In genomic region chr11:58215049-58215430, GRCm38 (mm10) we compare ENCODE assay signal across 10 mouse cellular contexts. TPM values are rescaled to one million over a fixed set of nuclear protein-coding genes. Genes with fewer than 3 reads are reported as not detected.
DNase-seq lines count a peak whose midpoint lies in the region; ATAC-seq and TF ChIP-seq lines count a peak whose summit lies in the region.
"Not testable (repeated sequence)": the region's sequence is repeated elsewhere in the genome, so short reads cannot be mapped to it uniquely, and the experiment has no call there.
"Had no signal": no experiment of that assay in that cellular context is flagged by ENCODE, and none has a peak within 500 bp of the region (broad histone marks: within the 10 kb centered on the region; RNA-seq: fewer than 3 reads in every experiment).

No protein-coding gene starts in this region.

- H3K4me3 ChIP-seq in CH12.LX (replicated peaks in 1 of 3; ENCODE audit: low read depth in 2 of 3, low read length in 2 of 3, poor library complexity in 1 of 3) (peak overlapping the region; percentile 51 to 69 (median 56)), macrophage (ENCODE audit: inconsistent target) (peak overlapping the region; percentile 70)
- H3K4me3 ChIP-seq in embryonic facial prominence, embryonic 14.5 days (ENCODE audit: low read depth, low read length), result peak overlapping the region; percentile 42; the same call in 1 of the 2 replicates
- H3K4me3 ChIP-seq in heart, embryonic 12.5 days, result peak overlapping the region; percentile 64
- peak overlapping the region; percentile 29; the same call in 1 of the 2 replicates for H3K4me3 ChIP-seq in hindbrain, postnatal 0 days (ENCODE audit: low read length)
- H3K4me3 ChIP-seq in liver, embryonic 13.5 days (replicated peaks), result peak overlapping the region; percentile 75
- peak overlapping the region; percentile 81 for H3K4me3 ChIP-seq in small intestine, adult 2 months (ENCODE audit: low read depth, low read length)

- WGBS in embryonic facial prominence, embryonic 14.5 days, result 14% methylated on average over 3 of the region's 3 CpGs
- WGBS in heart, embryonic 12.5 days, result 16% methylated on average over 2 of the region's 3 CpGs
- 33% methylated on average over 2 of the region's 3 CpGs for WGBS in hindbrain, postnatal 0 days
- whole genome bisulfite sequencing in liver, embryonic 13.5 days (ENCODE audit: insufficient replicate concordance), result 7% methylated on average over 2 of the region's 3 CpGs
- WGBS in macrophage (ENCODE audit: missing documents), result 0% methylated on average over 1 of the region's 3 CpGs
- 2% methylated on average over 2 of the region's 3 CpGs for WGBS in small intestine, adult 2 months

- H3K4me1 ChIP-seq in CH12.LX (ENCODE audit: control insufficient read depth in 1 of 2, insufficient read depth in 2 of 2), result peaks cover 27 to 66% of the 10 kb centered on the region in 2 experiments
- H3K4me1 ChIP-seq in embryonic facial prominence, embryonic 14.5 days (ENCODE audit: control insufficient read depth, insufficient read depth, low read length); hindbrain, postnatal 0 days (ENCODE audit: insufficient read depth, low read length): not testable (repeated sequence)
- H3K4me1 ChIP-seq in heart, embryonic 12.5 days (replicated peaks), result peaks cover 18% of the 10 kb centered on the region
- peaks cover 79% of the 10 kb centered on the region for H3K4me1 ChIP-seq in liver, embryonic 13.5 days (replicated peaks)
- peaks cover 21% of the 10 kb centered on the region for H3K4me1 ChIP-seq in small intestine, adult 2 months (ENCODE audit: control insufficient read depth, insufficient read depth, insufficient read length, low read length)

- peaks cover 13 to 23% of the 10 kb centered on the region in 2 experiments for H3K36me3 ChIP-seq in CH12.LX (replicated peaks in 1 of 2; ENCODE audit: control insufficient read depth in 1 of 2, insufficient read depth in 1 of 2, low read length in 1 of 2)
- H3K36me3 ChIP-seq in embryonic facial prominence, embryonic 14.5 days (ENCODE audit: control insufficient read depth, insufficient read depth, low read length); heart, embryonic 12.5 days; hindbrain, postnatal 0 days (ENCODE audit: insufficient read depth, low read length); liver, embryonic 13.5 days: not testable (repeated sequence)
- H3K36me3 ChIP-seq in macrophage (ENCODE audit: inconsistent target), result peaks cover 26% of the 10 kb centered on the region
- H3K36me3 ChIP-seq in small intestine, adult 2 months (ENCODE audit: control insufficient read depth, insufficient read depth, low read length), result peaks cover 14% of the 10 kb centered on the region

- H3K27me3 ChIP-seq in CH12.LX (replicated peaks); embryonic facial prominence, embryonic 14.5 days (replicated peaks; ENCODE audit: control insufficient read depth, insufficient read depth, low read length); heart, embryonic 12.5 days (replicated peaks); hindbrain, postnatal 0 days (ENCODE audit: insufficient read depth, low read length); liver, embryonic 13.5 days; small intestine, adult 2 months (ENCODE audit: control insufficient read depth, insufficient read depth, low read length): not testable (repeated sequence)

- 0 out of 2 replicates have a peak overlapping the region, but pooled peaks have one; percentile 37 for H3K27ac ChIP-seq in CH12.LX (ENCODE audit: insufficient read depth, low read depth)
- not testable (repeated sequence) for H3K27ac ChIP-seq in embryonic facial prominence, embryonic 14.5 days (replicated peaks; ENCODE audit: low read depth, low read length); heart, embryonic 12.5 days (ENCODE audit: poor library complexity, severe bottlenecking); hindbrain, postnatal 0 days
- H3K27ac ChIP-seq in liver, embryonic 13.5 days, result peak overlapping the region; percentile 89
- peak overlapping the region; percentile 84 for H3K27ac ChIP-seq in macrophage
- peak overlapping the region; percentile 45 for H3K27ac ChIP-seq in small intestine, adult 2 months (ENCODE audit: insufficient read depth, low read depth, low read length)

- H3K9ac ChIP-seq in CH12.LX (ENCODE audit: insufficient read depth, low read depth), result peak overlapping the region; percentile 88
- H3K9ac ChIP-seq in embryonic facial prominence, embryonic 14.5 days (ENCODE audit: low read depth, low read length); hindbrain, postnatal 0 days (replicated peaks; ENCODE audit: low read length): not testable (repeated sequence)
- peak overlapping the region; percentile 51; the same call in 1 of the 2 replicates for H3K9ac ChIP-seq in heart, embryonic 12.5 days
- H3K9ac ChIP-seq in liver, embryonic 13.5 days, result peak overlapping the region; percentile 86

- TF ChIP-seq POLR2A in CH12.LX (IDR thresholded peaks at IDR 0.05; ENCODE audit: low read depth, low read length), result peak; percentile 35; the same call in 1 of the 2 replicates
- not testable (repeated sequence) for TF ChIP-seq POLR2A in small intestine, adult 2 months (IDR thresholded peaks at IDR 0.05; ENCODE audit: low read depth, low read length)

- in situ Hi-C loops in CH12.LX (cut with MboI; ENCODE audit: low pct_ligation_motif_present, low pct_unique_long_range_greater_than_20kb, low sequenced_read_pairs), result not testable (repeated sequence)

- not testable (repeated sequence) for TF ChIP-seq RAD21 in CH12.LX (IDR thresholded peaks at IDR 0.05; ENCODE audit: low read depth, low read length)

- H3K79me2 ChIP-seq in CH12.LX (replicated peaks; ENCODE audit: control insufficient read depth, extremely low read depth, insufficient read depth, poor library complexity, severe bottlenecking), result not testable (repeated sequence)
- H3K79me2 ChIP-seq in macrophage (ENCODE audit: inconsistent target), result peaks cover 53% of the 10 kb centered on the region

- H3K4me2 ChIP-seq in CH12.LX (ENCODE audit: insufficient read depth, low read depth, poor library complexity, severe bottlenecking), result peak overlapping the region; percentile 93
- H3K4me2 ChIP-seq in embryonic facial prominence, embryonic 14.5 days (ENCODE audit: low read depth, low read length), result peak overlapping the region; percentile 61
- peak overlapping the region; percentile 71 for H3K4me2 ChIP-seq in heart, embryonic 12.5 days
- H3K4me2 ChIP-seq in hindbrain, postnatal 0 days (ENCODE audit: low read depth, low read length), result peak overlapping the region; percentile 47; the same call in 1 of the 2 replicates
- peak overlapping the region; percentile 70 for H3K4me2 ChIP-seq in liver, embryonic 13.5 days

- TF ChIP-seq EP300 in CH12.LX (IDR thresholded peaks at IDR 0.05; ENCODE audit: low read length), result not testable (repeated sequence)

- peak; percentile 38 for ATAC-seq in embryonic facial prominence, embryonic 14.5 days (ENCODE audit: low read depth)
- peak; percentile 56 for ATAC-seq in heart, embryonic 12.5 days (ENCODE audit: insufficient number of reproducible peaks, low FRiP score)
- ATAC-seq in hindbrain, postnatal 0 days; liver, embryonic 13.5 days (ENCODE audit: low read depth): not testable (repeated sequence)

- dilution Hi-C loops in CH12.LX (cut with MboI; ENCODE audit: extremely low pct_ligation_motif_present, extremely low pct_unique_long_range_greater_than_20kb, low sequenced_read_pairs), result not testable (repeated sequence)

- not testable (repeated sequence) for DNase-seq in CH12.LX (ENCODE audit: extremely low read depth); embryonic facial prominence, embryonic 14.5 days (ENCODE audit: low spot score); hindbrain, postnatal 0 days (ENCODE audit: low spot score); liver, embryonic 13.5 days
- DNase-seq in kidney, postnatal 10 days, result peak; percentile 6

- H3K9me3 ChIP-seq in CH12.LX (replicated peaks; ENCODE audit: low read length); embryonic facial prominence, embryonic 14.5 days (ENCODE audit: control insufficient read depth, low read length); heart, embryonic 12.5 days (replicated peaks); hindbrain, postnatal 0 days (ENCODE audit: low read length); liver, embryonic 13.5 days (replicated peaks): not testable (repeated sequence)

- not testable (repeated sequence) for TF ChIP-seq CTCF in CH12.LX (conservative IDR thresholded peaks at IDR 0.05 in 1 of 2, IDR thresholded peaks at IDR 0.05 in 1 of 2; ENCODE audit: low read depth in 2 of 2, low read length in 2 of 2); hindbrain, postnatal 0 days (IDR thresholded peaks at IDR 0.05; ENCODE audit: low read depth); small intestine, adult 2 months (IDR thresholded peaks at IDR 0.05; ENCODE audit: extremely low read depth, insufficient read length, insufficient replicate concordance, low read depth, low read length)

RNA-seq across cellular contexts. Expression of gene Irgm2, which starts 15.6 kb away (rescaled TPM):
- 4.3 and 4.7 TPM in 2 replicates for total RNA-seq in CH12.LX (2012; rRNA removed)
- 3.8 and 4.3 TPM in 2 replicates for total RNA-seq in CH12.LX (2014; rRNA removed)
- polyA plus RNA-seq in CH12.LX (2012; ENCODE audit: insufficient read length, low read depth), result 4.7 and 5.2 TPM in 2 replicates
- polyA plus RNA-seq in embryonic facial prominence, embryonic 14.5 days (2014; fragmentation: Nextera tagmentation; extraction: Ambion mirVana), result 4.4 and 5.7 TPM in 2 replicates
- polyA plus RNA-seq in heart, embryonic 12.5 days (2016; fragmentation: Nextera tagmentation; extraction: Ambion mirVana), result 2.8 and 3.7 TPM in 2 replicates
- total RNA-seq in hindbrain, postnatal 0 days (2014; rRNA removed), result 1.2 and 1.8 TPM in 2 replicates
- polyA plus RNA-seq in hindbrain, postnatal 0 days (2015; fragmentation: Nextera tagmentation; extraction: Ambion mirVana), result 0.80 and 1.6 TPM in 2 replicates
- polyA plus RNA-seq in liver, embryonic 13.5 days (2015; fragmentation: Nextera tagmentation; extraction: Ambion mirVana), result 2.6 and 3.8 TPM in 2 replicates
- 100 to 1,000 TPM in 4 of 26 experiments, 10 to 100 TPM in 20, 1 to 10 TPM in 2; 5.4 to 224 (median 59.7) TPM for total RNA-seq in macrophage (2018; cell fraction: chromatin; rRNA removed)
- 100 to 1,000 TPM in 14 of 26 experiments, 10 to 100 TPM in 12; 30.0 to 238 (median 133) TPM for total RNA-seq in macrophage (2018; cell fraction: cytosol; rRNA removed)
- 100 to 1,000 TPM in 15 of 26 experiments, 10 to 100 TPM in 11; 16.8 to 231 (median 146) TPM for total RNA-seq in macrophage (2018; cell fraction: nucleus; rRNA removed)
- 32.0 to 97.2 TPM (median 40.6 TPM) in 3 replicates for polyA plus RNA-seq in macrophage (2018)
- 7.1 and 22.7 TPM in 2 replicates for polyA plus RNA-seq in small intestine, adult 2 months (2012; rRNA removed)

RNA-seq across cellular contexts. Expression of gene Igtp, which starts 15.7 kb away (rescaled TPM):
- 115 and 143 TPM in 2 replicates for total RNA-seq in CH12.LX (2012; rRNA removed)
- total RNA-seq in CH12.LX (2014; rRNA removed), result 107 and 108 TPM in 2 replicates
- 66.1 and 70.3 TPM in 2 replicates for polyA plus RNA-seq in CH12.LX (2012; ENCODE audit: insufficient read length, low read depth)
- polyA plus RNA-seq in embryonic facial prominence, embryonic 14.5 days (2014; fragmentation: Nextera tagmentation; extraction: Ambion mirVana), result 10.5 and 16.7 TPM in 2 replicates
- polyA plus RNA-seq in heart, embryonic 12.5 days (2016; fragmentation: Nextera tagmentation; extraction: Ambion mirVana), result 3.7 and 3.9 TPM in 2 replicates
- total RNA-seq in hindbrain, postnatal 0 days (2014; rRNA removed), result 2.7 and 6.3 TPM in 2 replicates
- polyA plus RNA-seq in hindbrain, postnatal 0 days (2015; fragmentation: Nextera tagmentation; extraction: Ambion mirVana), result 2.1 and 3.0 TPM in 2 replicates
- polyA plus RNA-seq in liver, embryonic 13.5 days (2015; fragmentation: Nextera tagmentation; extraction: Ambion mirVana), result 6.4 and 7.7 TPM in 2 replicates
- 100 to 1,000 TPM in 1 of 26 experiments, 10 to 100 TPM in 17, 1 to 10 TPM in 8; 3.2 to 240 (median 39.1) TPM for total RNA-seq in macrophage (2018; cell fraction: chromatin; rRNA removed)
- 100 to 1,000 TPM in 14 of 26 experiments, 10 to 100 TPM in 12; 29.0 to 298 (median 166) TPM for total RNA-seq in macrophage (2018; cell fraction: cytosol; rRNA removed)
- 100 to 1,000 TPM in 15 of 26 experiments, 10 to 100 TPM in 11; 11.5 to 293 (median 127) TPM for total RNA-seq in macrophage (2018; cell fraction: nucleus; rRNA removed)
- 25.7 to 94.8 TPM (median 34.2 TPM) in 3 replicates for polyA plus RNA-seq in macrophage (2018)
- polyA plus RNA-seq in small intestine, adult 2 months (2012; rRNA removed), result 10.8 and 27.7 TPM in 2 replicates

RNA-seq across cellular contexts. Expression of gene Mrpl22, which starts 43.6 kb away (rescaled TPM):
- total RNA-seq in CH12.LX (2012; rRNA removed) (89.1 and 112 TPM in 2 replicates), CH12.LX (2014; rRNA removed) (115 and 124 TPM in 2 replicates)
- polyA plus RNA-seq in CH12.LX (2012; ENCODE audit: insufficient read length, low read depth) (110 and 133 TPM in 2 replicates), macrophage (2018) (36.9 to 51.5 TPM (median 42.8 TPM) in 3 replicates)
- 112 and 113 TPM in 2 replicates for polyA plus RNA-seq in embryonic facial prominence, embryonic 14.5 days (2014; fragmentation: Nextera tagmentation; extraction: Ambion mirVana)
- polyA plus RNA-seq in heart, embryonic 12.5 days (2016; fragmentation: Nextera tagmentation; extraction: Ambion mirVana), result 102 and 109 TPM in 2 replicates
- total RNA-seq in hindbrain, postnatal 0 days (2014; rRNA removed), result 24.7 and 37.7 TPM in 2 replicates
- polyA plus RNA-seq in hindbrain, postnatal 0 days (2015; fragmentation: Nextera tagmentation; extraction: Ambion mirVana), result 98.8 and 98.9 TPM in 2 replicates
- polyA plus RNA-seq in liver, embryonic 13.5 days (2015; fragmentation: Nextera tagmentation; extraction: Ambion mirVana), result 134 and 138 TPM in 2 replicates
- total RNA-seq in macrophage (2018; cell fraction: chromatin; rRNA removed), result 10 to 100 TPM in 8 of 26 experiments, 1 to 10 TPM in 16, not detected in 2; 1.6 to 17.9 (median 7.6) TPM
- total RNA-seq in macrophage (2018; cell fraction: cytosol; rRNA removed), result 10 to 100 TPM; 20.4 to 48.3 (median 34.8) TPM
- total RNA-seq in macrophage (2018; cell fraction: nucleus; rRNA removed), result 10 to 100 TPM in 14 of 26 experiments, 1 to 10 TPM in 12; 3.3 to 20.5 (median 10.5) TPM
- 8.3 and 13.9 TPM in 2 replicates for polyA plus RNA-seq in small intestine, adult 2 months (2012; rRNA removed)

RNA-seq across cellular contexts. Expression of gene Gemin5, which starts 46.7 kb away (rescaled TPM):
- total RNA-seq in CH12.LX (2012; rRNA removed) (88.6 and 101 TPM in 2 replicates), CH12.LX (2014; rRNA removed) (63.7 and 66.7 TPM in 2 replicates)
- polyA plus RNA-seq in CH12.LX (2012; ENCODE audit: insufficient read length, low read depth) (81.7 and 89.6 TPM in 2 replicates), macrophage (2018) (4.7 to 12.0 TPM (median 5.4 TPM) in 3 replicates)
- 18.3 and 19.6 TPM in 2 replicates for polyA plus RNA-seq in embryonic facial prominence, embryonic 14.5 days (2014; fragmentation: Nextera tagmentation; extraction: Ambion mirVana)
- polyA plus RNA-seq in heart, embryonic 12.5 days (2016; fragmentation: Nextera tagmentation; extraction: Ambion mirVana), result 14.9 and 16.5 TPM in 2 replicates
- 19.6 and 21.2 TPM in 2 replicates for total RNA-seq in hindbrain, postnatal 0 days (2014; rRNA removed)
- polyA plus RNA-seq in hindbrain, postnatal 0 days (2015; fragmentation: Nextera tagmentation; extraction: Ambion mirVana), result 10.4 and 11.2 TPM in 2 replicates
- polyA plus RNA-seq in liver, embryonic 13.5 days (2015; fragmentation: Nextera tagmentation; extraction: Ambion mirVana), result 15.5 and 16.0 TPM in 2 replicates
- total RNA-seq in macrophage (2018; cell fraction: chromatin; rRNA removed), result 10 to 100 TPM in 15 of 26 experiments, 1 to 10 TPM in 11; 1.2 to 32.8 (median 11.9) TPM
- total RNA-seq in macrophage (2018; cell fraction: cytosol; rRNA removed), result 1 to 10 TPM; 3.6 to 8.6 (median 6.5) TPM
- 10 to 100 TPM in 5 of 26 experiments, 1 to 10 TPM in 21; 2.2 to 23.1 (median 6.5) TPM for total RNA-seq in macrophage (2018; cell fraction: nucleus; rRNA removed)
- 2.5 and 3.5 TPM in 2 replicates for polyA plus RNA-seq in small intestine, adult 2 months (2012; rRNA removed)

RNA-seq across cellular contexts. Expression of gene 4930438A08Rik, which starts 59.6 kb away (rescaled TPM):
- not detected in 2 replicates for total RNA-seq in CH12.LX (2012; rRNA removed)
- total RNA-seq in CH12.LX (2014; rRNA removed), result not detected in 2 replicates
- polyA plus RNA-seq in CH12.LX (2012; ENCODE audit: insufficient read length, low read depth), result not detected in 2 replicates
- polyA plus RNA-seq in embryonic facial prominence, embryonic 14.5 days (2014; fragmentation: Nextera tagmentation; extraction: Ambion mirVana), result 0.22 and 0.45 TPM in 2 replicates
- polyA plus RNA-seq in heart, embryonic 12.5 days (2016; fragmentation: Nextera tagmentation; extraction: Ambion mirVana), result not detected in 2 replicates
- total RNA-seq in hindbrain, postnatal 0 days (2014; rRNA removed), result not detected in 2 replicates
- polyA plus RNA-seq in hindbrain, postnatal 0 days (2015; fragmentation: Nextera tagmentation; extraction: Ambion mirVana), result not detected in 2 replicates
- polyA plus RNA-seq in liver, embryonic 13.5 days (2015; fragmentation: Nextera tagmentation; extraction: Ambion mirVana), result 0.21 and 0.36 TPM in 2 replicates
- 1 to 10 TPM in 1 of 26 experiments, under 1 TPM in 9, not detected in 16; 0.33 to 1.7 (median 0.53) TPM for total RNA-seq in macrophage (2018; cell fraction: chromatin; rRNA removed)
- under 1 TPM in 12 of 26 experiments, not detected in 14; 0.05 to 0.17 (median 0.08) TPM for total RNA-seq in macrophage (2018; cell fraction: cytosol; rRNA removed)
- total RNA-seq in macrophage (2018; cell fraction: nucleus; rRNA removed), result under 1 TPM in 4 of 26 experiments, not detected in 22; 0.33 to 0.91 (median 0.53) TPM
- 0.17 TPM in 1 of 3 replicates, not detected in the others for polyA plus RNA-seq in macrophage (2018)
- polyA plus RNA-seq in small intestine, adult 2 months (2012; rRNA removed), result 0.28 and 0.71 TPM in 2 replicates
- total RNA-seq: adrenal gland, adult 2 months; left cerebral cortex, postnatal 14 days had no signal

Comparison
In these comparisons a context has a peak if more than half of its experiments do, and no peak if none do; other contexts are left out.
1. H3K4me3 ChIP-seq: peak in every context shown above with its lines; median percentile 81 in small intestine, adult 2 months; 75 in liver, embryonic 13.5 days; 70 in macrophage; 64 in heart, embryonic 12.5 days; 56 in CH12.LX; 42 in embryonic facial prominence, embryonic 14.5 days; 29 in hindbrain, postnatal 0 days.